Mouse (Mus musculus) heart, postnatal 0 days (tissue): Measurements from ENCODE around the gene Fstl4.

Experiments used
- CTCF ChIP-seq: IDR thresholded peaks from 2 replicates; pipeline ENCODE4 v1.5.1; 2016; ENCODE audit warnings: antibody characterized with exemption, control low read depth, low read depth
- EP300 ChIP-seq: IDR thresholded peaks from 2 replicates; pipeline ENCODE4 v1.6.1; 2016; ENCODE audit warnings: antibody characterized with exemption, low read depth

- TF ChIP-seq EP300: no peak
- TF ChIP-seq CTCF: no peak
Observed at GRCm38 (mm10) chr11:53182177-53182852, 417.9 kb downstream of the Fstl4 start.
